Mouse (Mus musculus) myocyte (in vitro differentiated cells): ENCODE measurements at regions not wholly inside any gene's neighbourhood (a gene's known extent, or its start where the extent isn't known, plus 50 kb on each side); places are given as distances from the start of the nearest gene placed in this dataset.

Experiments
- E2F4 ChIP-seq: IDR thresholded peaks from one replicate; pipeline ENCODE4 v1.6.1; 2011; ENCODE audit warnings: mild to moderate bottlenecking, control low read depth, moderate library complexity; ENCODE audit not compliant: insufficient read depth
- MAX ChIP-seq: IDR thresholded peaks from one replicate; pipeline ENCODE4 v1.6.1; 2011; ENCODE audit warnings: low read depth, mild to moderate bottlenecking, control low read depth
- MYOG ChIP-seq, 3 experiments: IDR thresholded peaks; one replicate each; pipeline ENCODE4 v1.6.1; 2011; ENCODE audit warnings: control low read depth in 2 of 3, low read depth in 2 of 3, mild to moderate bottlenecking in 2 of 3; ENCODE audit not compliant: insufficient read length in 2 of 3, control insufficient read depth in 1 of 3, insufficient read depth in 1 of 3
- POLR2A ChIP-seq: IDR thresholded peaks from one replicate; pipeline ENCODE4 v1.6.1; 2011; ENCODE audit warnings: low read depth, mild to moderate bottlenecking, control low read depth, moderate library complexity; ENCODE audit not compliant: insufficient read length
- POLR2AphosphoS2 ChIP-seq: IDR thresholded peaks from one replicate; pipeline ENCODE4 v1.6.1; 2011; ENCODE audit warnings: low read depth, control low read depth; ENCODE audit not compliant: insufficient read length
- TCF12 ChIP-seq: IDR thresholded peaks from one replicate; pipeline ENCODE4 v1.6.1; 2011; ENCODE audit warnings: mild to moderate bottlenecking, control low read depth; ENCODE audit not compliant: poor library complexity, insufficient read depth, severe bottlenecking

GRCm38 (mm10) chr12:25934946-25935345 is 480.1 kb downstream of the Rnf144a start:
- TF ChIP-seq E2F4 (no peak), MYOG (IDR thresholded peaks at IDR 0.05; ENCODE audit: control insufficient read depth in 1 of 3, insufficient read depth in 1 of 3, insufficient read length in 2 of 3, low read depth in 2 of 3) (no peak), POLR2A (no peak), MAX (no peak), POLR2AphosphoS2 (no peak), TCF12 (no peak)
